ENCODE assay signal across 18 mouse cellular contexts in genomic region chr12:119097814-119098213, GRCm38 (mm10).
DNase-seq lines count a peak whose midpoint lies in the region; ATAC-seq and TF ChIP-seq lines count a peak whose summit lies in the region.
"Had no signal": no experiment of that assay in that cellular context is flagged by ENCODE, and none has a peak within 500 bp of the region (broad histone marks: within the 10 kb centered on the region; RNA-seq: fewer than 3 reads in every experiment).

No protein-coding gene starts in this region.

- H3K4me1 ChIP-seq in stomach, embryonic 14.5 days (ENCODE audit: control insufficient read depth, insufficient read depth, low read length), result no peaks in the 10 kb centered on the region
- H3K4me1 ChIP-seq in stomach, postnatal 0 days (replicated peaks; ENCODE audit: control insufficient read depth, insufficient read depth), result no peaks in the 10 kb centered on the region
- peaks cover 4 to 12% of the 10 kb centered on the region in 2 experiments; a peak in 3 of 4 replicates for H3K4me1 ChIP-seq in heart, embryonic 14.5 days (ENCODE audit: control insufficient read depth in 2 of 2, insufficient read depth in 2 of 2, low read length in 2 of 2)
- H3K4me1 ChIP-seq in lung, postnatal 0 days (ENCODE audit: insufficient read depth, low read depth, low read length), result no peaks in the 10 kb centered on the region
- H3K4me1 ChIP-seq: forebrain, embryonic 13.5 days; midbrain, embryonic 10.5 days had no signal

- no peaks in the 10 kb centered on the region for H3K9me3 ChIP-seq in stomach, embryonic 14.5 days (ENCODE audit: control insufficient read depth, low read depth, low read length)
- H3K9me3 ChIP-seq in stomach, postnatal 0 days (ENCODE audit: control insufficient read depth, low read length), result no peaks in the 10 kb centered on the region
- no peaks in the 10 kb centered on the region for H3K9me3 ChIP-seq in heart, embryonic 14.5 days (ENCODE audit: control insufficient read depth, low read length)
- no peaks in the 10 kb centered on the region for H3K9me3 ChIP-seq in lung, postnatal 0 days (ENCODE audit: low read length)
- H3K9me3 ChIP-seq: forebrain, embryonic 13.5 days; midbrain, embryonic 10.5 days had no signal

- no peaks in the 10 kb centered on the region for H3K36me3 ChIP-seq in stomach, embryonic 14.5 days (ENCODE audit: control insufficient read depth, insufficient read depth, low read length)
- H3K36me3 ChIP-seq in stomach, postnatal 0 days (ENCODE audit: control insufficient read depth, insufficient read depth, low read length), result no peaks in the 10 kb centered on the region
- no peaks in the 10 kb centered on the region for H3K36me3 ChIP-seq in heart, embryonic 14.5 days (ENCODE audit: control insufficient read depth, insufficient read depth, low read length)
- no peaks in the 10 kb centered on the region for H3K36me3 ChIP-seq in lung, postnatal 0 days (ENCODE audit: insufficient read depth, low read length)
- H3K36me3 ChIP-seq: midbrain, embryonic 10.5 days had no signal

- WGBS in stomach, embryonic 14.5 days, result 22% methylated on average over 1 of the region's 1 CpGs
- 28% methylated on average over 1 of the region's 1 CpGs for WGBS in stomach, postnatal 0 days
- 2% methylated on average over 1 of the region's 1 CpGs for WGBS in heart, embryonic 14.5 days
- 23% methylated on average over 1 of the region's 1 CpGs for WGBS in lung, postnatal 0 days

- DNase-seq in stomach, postnatal 0 days (ENCODE audit: low spot score), result no peak
- DNase-seq in lung, postnatal 0 days (ENCODE audit: low spot score), result peak; percentile 83
- no peak for DNase-seq in cerebellum, adult 11 months
- no peak for DNase-seq in gastrocnemius, postnatal 25 days
- DNase-seq: adrenal gland, postnatal 25 days; cerebellum, adult 9-10 months; gastrocnemius, postnatal 36 days; kidney, postnatal 4 days; liver; right cerebral cortex, postnatal 25 days; thymus, postnatal 4 days had no signal

- no peak for TF ChIP-seq CTCF in stomach, postnatal 0 days (IDR thresholded peaks at IDR 0.05; ENCODE audit: low read depth)
- no peak for TF ChIP-seq CTCF in lung, postnatal 0 days (IDR thresholded peaks at IDR 0.05)

- no peak overlapping the region for H3K4me2 ChIP-seq in stomach, embryonic 14.5 days (replicated peaks; ENCODE audit: low read depth, low read length)
- no peak overlapping the region for H3K4me2 ChIP-seq in stomach, postnatal 0 days (replicated peaks; ENCODE audit: low read depth)
- H3K4me2 ChIP-seq in heart, embryonic 14.5 days (ENCODE audit: low read length), result no peak overlapping the region
- no peak overlapping the region for H3K4me2 ChIP-seq in lung, postnatal 0 days (replicated peaks; ENCODE audit: low read depth, low read length)
- H3K4me2 ChIP-seq: forebrain, embryonic 13.5 days had no signal

- no peak for TF ChIP-seq EP300 in stomach, postnatal 0 days (optimal IDR thresholded peaks at IDR 0.05)
- peak; percentile 78 for TF ChIP-seq EP300 in lung, postnatal 0 days (IDR thresholded peaks at IDR 0.05)

- no peak overlapping the region for H3K4me3 ChIP-seq in stomach, embryonic 14.5 days (ENCODE audit: low read depth, low read length)
- no peak overlapping the region for H3K4me3 ChIP-seq in stomach, postnatal 0 days (ENCODE audit: low read depth, low read length)
- H3K4me3 ChIP-seq in heart, embryonic 14.5 days (ENCODE audit: control insufficient read depth in 1 of 2, insufficient read depth in 1 of 2, low read depth in 1 of 2, low read length in 2 of 2), result no peak overlapping the region
- H3K4me3 ChIP-seq in lung, postnatal 0 days (ENCODE audit: low read depth, low read length), result no peak overlapping the region
- H3K4me3 ChIP-seq: forebrain, embryonic 13.5 days; midbrain, embryonic 10.5 days had no signal

- H3K27me3 ChIP-seq in stomach, embryonic 14.5 days (ENCODE audit: control insufficient read depth, insufficient read depth, low read length), result no peaks in the 10 kb centered on the region
- no peaks in the 10 kb centered on the region for H3K27me3 ChIP-seq in stomach, postnatal 0 days (ENCODE audit: control insufficient read depth, insufficient read depth, low read length)
- no peaks in the 10 kb centered on the region for H3K27me3 ChIP-seq in heart, embryonic 14.5 days (ENCODE audit: control insufficient read depth, insufficient read depth, low read length)
- H3K27me3 ChIP-seq in lung, postnatal 0 days (replicated peaks; ENCODE audit: insufficient read depth, low read length), result no peaks in the 10 kb centered on the region
- H3K27me3 ChIP-seq: forebrain, embryonic 13.5 days; Patski had no signal

- 0 out of 2 replicates have a peak, but pooled peaks have one; percentile 42 for ATAC-seq in stomach, embryonic 14.5 days (ENCODE audit: insufficient number of reproducible peaks, insufficient read depth, low FRiP score, low read depth)
- no peak for ATAC-seq in stomach, postnatal 0 days (ENCODE audit: low FRiP score, low TSS enrichment)
- no peak for ATAC-seq in heart, embryonic 14.5 days (ENCODE audit: insufficient number of reproducible peaks, insufficient read depth, low FRiP score, low read depth)
- peak; percentile 79 for ATAC-seq in lung, postnatal 0 days
- ATAC-seq in erythroblast, adult 5-6 weeks (replicated peaks; ENCODE audit: low FRiP score, poor library complexity, severe bottlenecking), result no peak
- ATAC-seq: activated CD4-positive, CD25-positive, alpha-beta regulatory T cell, adult 4 months; forebrain, embryonic 13.5 days; Patski had no signal

- H3K27ac ChIP-seq in stomach, embryonic 14.5 days (ENCODE audit: low read length), result no peak overlapping the region
- H3K27ac ChIP-seq in stomach, postnatal 0 days (replicated peaks), result no peak overlapping the region
- H3K27ac ChIP-seq in heart, embryonic 14.5 days (replicated peaks in 1 of 2; ENCODE audit: control insufficient read depth in 1 of 2, insufficient read depth in 1 of 2, low read depth in 2 of 2, low read length in 2 of 2), result peak overlapping the region; percentile 62 to 72; a peak in 3 of 4 replicates
- no peak overlapping the region for H3K27ac ChIP-seq in lung, postnatal 0 days (ENCODE audit: low read length)
- H3K27ac ChIP-seq: forebrain, embryonic 13.5 days; midbrain, embryonic 10.5 days had no signal

- no peak overlapping the region for H3K9ac ChIP-seq in stomach, embryonic 14.5 days (replicated peaks; ENCODE audit: low read depth, low read length)
- no peak overlapping the region for H3K9ac ChIP-seq in stomach, postnatal 0 days (ENCODE audit: low read length)
- no peak overlapping the region for H3K9ac ChIP-seq in heart, embryonic 14.5 days (ENCODE audit: low read length)
- H3K9ac ChIP-seq in lung, postnatal 0 days (replicated peaks; ENCODE audit: low read depth), result no peak overlapping the region
- H3K9ac ChIP-seq: forebrain, embryonic 13.5 days had no signal

Comparison
In these comparisons a context has a peak if more than half of its experiments do, and no peak if none do; other contexts are left out.
1. ATAC-seq: peak in stomach, embryonic 14.5 days (single experiment) and lung, postnatal 0 days (single experiment); none in stomach, postnatal 0 days (single experiment), heart, embryonic 14.5 days (single experiment) and erythroblast, adult 5-6 weeks (single experiment).
2. H3K27ac ChIP-seq: peak in heart, embryonic 14.5 days (2 of 2); none in stomach, embryonic 14.5 days (single experiment), stomach, postnatal 0 days (single experiment) and lung, postnatal 0 days (single experiment).